Mouse (Mus musculus): ENCODE data around the gene Abcb8.

Gene Abcb8

GRCm38 (mm10) chr5:24455076-24455475, 61.6 kb downstream of the Abcb8 start:
- DNase-seq (ENCODE audit: low spot score in 2 of 2): no peak

GRCm38 (mm10) chr5:24455613-24456012, 62.1 kb downstream of the Abcb8 start:
- DNase-seq (ENCODE audit: low spot score in 2 of 2): no peak

All from urinary bladder, postnatal 4 days (tissue).